Mouse (Mus musculus): Measurements from ENCODE around the gene Lpcat3. TPM values are rescaled to one million over a fixed set of nuclear protein-coding genes. Genes with fewer than 3 reads are reported as not detected.
"Not testable (repeated sequence)": the region's sequence is repeated elsewhere in the genome, so short reads cannot be mapped to it uniquely, and the experiment has no call there.

Gene Lpcat3
- polyA plus RNA-seq, 1 experiment from 2014 or later: 47.2 TPM

- no peaks in the 10 kb centered on the region for H3K9me3 ChIP-seq (replicated peaks)
- peaks cover 4% of the 10 kb centered on the region; the same call in 1 of the 2 replicates for H3K36me3 ChIP-seq
- H3K27ac ChIP-seq (replicated peaks): no peak overlapping the region
- no peak overlapping the region for H3K4me2 ChIP-seq
- no peak overlapping the region for H3K9ac ChIP-seq (replicated peaks)
- 89% methylated on average over 3 of the region's 3 CpGs for WGBS
- no peak overlapping the region for H3K4me3 ChIP-seq (replicated peaks)
- ATAC-seq (ENCODE audit: low FRiP score): no peak
- no peaks in the 10 kb centered on the region for H3K4me1 ChIP-seq
- no peaks in the 10 kb centered on the region for H3K27me3 ChIP-seq (replicated peaks)
Measured at GRCm38 (mm10) chr6:124679486-124679885, 16.7 kb downstream of the Lpcat3 start.

- 64% methylated on average over 6 of the region's 6 CpGs for WGBS
- ATAC-seq (ENCODE audit: low FRiP score): not testable (repeated sequence)
Measured at GRCm38 (mm10) chr6:124682291-124682690, 19.5 kb downstream of the Lpcat3 start.

GRCm38 (mm10) chr6:124683591-124684417 lies 21.0 kb downstream of the Lpcat3 start:
- no peaks in the 10 kb centered on the region for H3K36me3 ChIP-seq
- no peak overlapping the region for H3K4me3 ChIP-seq (replicated peaks)
- H3K4me1 ChIP-seq: no peaks in the 10 kb centered on the region
- no peaks in the 10 kb centered on the region for H3K27me3 ChIP-seq (replicated peaks)
- WGBS: 82% methylated on average over 14 of the region's 14 CpGs
- no peak overlapping the region for H3K4me2 ChIP-seq
- no peaks in the 10 kb centered on the region for H3K9me3 ChIP-seq (replicated peaks)
- no peak for ATAC-seq (ENCODE audit: low FRiP score)
- no peak overlapping the region for H3K27ac ChIP-seq (replicated peaks)
- H3K9ac ChIP-seq (replicated peaks): no peak overlapping the region

More at GRCm38 (mm10) chr6:124682291-124682690, 19.5 kb downstream of the Lpcat3 start:
- H3K4me1 ChIP-seq; H3K36me3 ChIP-seq; H3K9ac ChIP-seq (replicated peaks); H3K4me3 ChIP-seq (replicated peaks); H3K4me2 ChIP-seq; H3K27me3 ChIP-seq (replicated peaks); H3K9me3 ChIP-seq (replicated peaks); H3K27ac ChIP-seq (replicated peaks): not testable (repeated sequence)

- no peak overlapping the region for H3K9ac ChIP-seq (replicated peaks)
- no peaks in the 10 kb centered on the region for H3K27me3 ChIP-seq (replicated peaks)
- no peaks in the 10 kb centered on the region for H3K9me3 ChIP-seq (replicated peaks)
- no peak overlapping the region for H3K27ac ChIP-seq (replicated peaks)
- no peaks in the 10 kb centered on the region for H3K4me1 ChIP-seq
- WGBS: 82% methylated on average over 12 of the region's 12 CpGs
- H3K4me3 ChIP-seq (replicated peaks): no peak overlapping the region
- no peak for ATAC-seq (ENCODE audit: low FRiP score)
- no peak overlapping the region for H3K4me2 ChIP-seq
- H3K36me3 ChIP-seq: no peaks in the 10 kb centered on the region
Measured at GRCm38 (mm10) chr6:124685606-124686386, 23.0 kb downstream of the Lpcat3 start.

- not testable (repeated sequence) for H3K36me3 ChIP-seq; H3K9me3 ChIP-seq (replicated peaks); H3K27me3 ChIP-seq (replicated peaks); H3K4me3 ChIP-seq (replicated peaks); H3K27ac ChIP-seq (replicated peaks); H3K4me1 ChIP-seq; H3K9ac ChIP-seq (replicated peaks); ATAC-seq (ENCODE audit: low FRiP score); H3K4me2 ChIP-seq
- 85% methylated on average over 1 of the region's 1 CpGs for WGBS
Measured at GRCm38 (mm10) chr6:124686644-124687043, 23.8 kb downstream of the Lpcat3 start.

GRCm38 (mm10) chr6:124688151-124688758 lies 25.4 kb downstream of the Lpcat3 start:
- H3K9ac ChIP-seq (replicated peaks): no peak overlapping the region

GRCm38 (mm10) chr6:124689011-124689410 lies 26.2 kb downstream of the Lpcat3 start:
- Histone ChIP-seq H3K4me1 (peaks cover 5% of the 10 kb centered on the region), H3K36me3 (no peaks in the 10 kb centered on the region), H3K4me3 (replicated peaks) (no peak overlapping the region), H3K27me3 (replicated peaks) (no peaks in the 10 kb centered on the region), H3K27ac (replicated peaks) (no peak overlapping the region), H3K4me2 (no peak overlapping the region), H3K9me3 (replicated peaks) (no peaks in the 10 kb centered on the region), H3K9ac (replicated peaks) (no peak overlapping the region)
- 99% methylated on average over 3 of the region's 3 CpGs for WGBS
- ATAC-seq (ENCODE audit: low FRiP score): no peak

More at GRCm38 (mm10) chr6:124688151-124688758, 25.4 kb downstream of the Lpcat3 start:
- Histone ChIP-seq H3K27me3 (replicated peaks) (no peaks in the 10 kb centered on the region), H3K4me1 (no peaks in the 10 kb centered on the region), H3K36me3 (no peaks in the 10 kb centered on the region), H3K4me2 (no peak overlapping the region), H3K4me3 (replicated peaks) (no peak overlapping the region), H3K27ac (replicated peaks) (no peak overlapping the region), H3K9me3 (replicated peaks) (no peaks in the 10 kb centered on the region)
- ATAC-seq (ENCODE audit: low FRiP score): no peak; the same call in 1 of the 2 replicates
- WGBS: 87% methylated on average over 8 of the region's 8 CpGs

- Histone ChIP-seq H3K36me3 (no peaks in the 10 kb centered on the region), H3K27me3 (replicated peaks) (no peaks in the 10 kb centered on the region), H3K27ac (replicated peaks) (no peak overlapping the region), H3K4me3 (replicated peaks) (no peak overlapping the region), H3K4me2 (no peak overlapping the region), H3K9ac (replicated peaks) (no peak overlapping the region), H3K9me3 (replicated peaks) (no peaks in the 10 kb centered on the region), H3K4me1 (peaks cover 13% of the 10 kb centered on the region)
- no peak for ATAC-seq (ENCODE audit: low FRiP score)
- WGBS: 93% methylated on average over 3 of the region's 3 CpGs
Measured at GRCm38 (mm10) chr6:124690517-124690916, 27.7 kb downstream of the Lpcat3 start.

- peaks cover 4% of the 10 kb centered on the region; the same call in 1 of the 2 replicates for H3K36me3 ChIP-seq
- WGBS: 84% methylated on average over 15 of the region's 15 CpGs
- ATAC-seq (ENCODE audit: low FRiP score): no peak
- H3K27me3 ChIP-seq (replicated peaks): no peaks in the 10 kb centered on the region
- no peak overlapping the region for H3K4me3 ChIP-seq (replicated peaks)
- H3K4me2 ChIP-seq: no peak overlapping the region
- 0 out of 2 replicates have a peak overlapping the region, but pooled peaks have one; percentile 15 for H3K27ac ChIP-seq (replicated peaks)
- H3K9ac ChIP-seq (replicated peaks): no peak overlapping the region
- H3K9me3 ChIP-seq (replicated peaks): no peaks in the 10 kb centered on the region
- peaks cover 13% of the 10 kb centered on the region for H3K4me1 ChIP-seq
Measured at GRCm38 (mm10) chr6:124693243-124693981, 30.6 kb downstream of the Lpcat3 start.

GRCm38 (mm10) chr6:124694166-124694955 lies 31.5 kb downstream of the Lpcat3 start:
- peak overlapping the region; percentile 7; the same call in 1 of the 2 replicates for H3K4me2 ChIP-seq
- no peak overlapping the region for H3K4me3 ChIP-seq (replicated peaks)
- H3K27me3 ChIP-seq (replicated peaks): no peaks in the 10 kb centered on the region
- H3K36me3 ChIP-seq: peaks cover 9% of the 10 kb centered on the region; the same call in 1 of the 2 replicates
- no peak overlapping the region; the same call in 1 of the 2 replicates for H3K9ac ChIP-seq (replicated peaks)
- H3K27ac ChIP-seq (replicated peaks): peak overlapping the region; percentile 58
- WGBS: 79% methylated on average over 15 of the region's 15 CpGs
- peak; percentile 63 for ATAC-seq (ENCODE audit: low FRiP score)
- peaks cover 13% of the 10 kb centered on the region for H3K4me1 ChIP-seq
- H3K9me3 ChIP-seq (replicated peaks): no peaks in the 10 kb centered on the region

Measured in neural tube, embryonic 15.5 days (tissue).